Mouse (Mus musculus) lung, embryonic 14.5 days (tissue): Measurements from ENCODE around the gene Ptprg. TPM values are rescaled to one million over a fixed set of nuclear protein-coding genes. Genes with fewer than 3 reads are reported as not detected.

Experiments used
- ATAC-seq: fragments of 200-750 bp; cut with Nextera tagmentation; 2 replicates; pipeline ENCODE4 v1.8.0; 2017; ENCODE audit warnings: mild to moderate bottlenecking, moderate TSS enrichment, moderate library complexity; ENCODE audit not compliant: insufficient read depth
- DNase-seq: peaks from one replicate; pipeline ENCODE4 v3.0.0-alpha.2; 2015
- H3K27ac ChIP-seq: fragments of 300-500 bp; sonication (generic); 2 replicates; pipeline ENCODE4 v1.5.1; 2014; ENCODE audit warnings: low read depth, mild to moderate bottlenecking, moderate library complexity
- H3K27me3 ChIP-seq: fragments of 300-500 bp; sonication (generic); 2 replicates; pipeline ENCODE4 v1.6.1; 2014; ENCODE audit warnings: low read length, control low read depth; ENCODE audit not compliant: insufficient read depth
- H3K36me3 ChIP-seq: fragments of 300-500 bp; sonication (generic); 2 replicates; pipeline ENCODE4 v1.6.1; 2014; ENCODE audit warnings: control low read depth; ENCODE audit not compliant: insufficient read depth
- H3K4me1 ChIP-seq: fragments of 300-500 bp; sonication (generic); 2 replicates; pipeline ENCODE4 v1.6.1; 2014; ENCODE audit warnings: antibody characterized with exemption, control low read depth; ENCODE audit not compliant: insufficient read depth
- H3K4me2 ChIP-seq: fragments of 300-500 bp; sonication (generic); 2 replicates; pipeline ENCODE4 v1.6.1; 2014; ENCODE audit warnings: mild to moderate bottlenecking
- H3K4me3 ChIP-seq: fragments of 300-500 bp; sonication (generic); 2 replicates; pipeline ENCODE4 v1.5.1; 2014; ENCODE audit warnings: low read depth, low read length
- H3K9ac ChIP-seq: fragments of 300-500 bp; sonication (generic); 2 replicates; pipeline ENCODE4 v1.6.1; 2014
- H3K9me3 ChIP-seq: fragments of 300-500 bp; sonication (generic); 2 replicates; pipeline ENCODE4 v1.6.1; 2016; ENCODE audit warnings: low read depth, low read length, control low read depth
- CTCF ChIP-seq: IDR thresholded peaks from 2 replicates; pipeline ENCODE4 v1.5.1; 2016; ENCODE audit warnings: antibody characterized with exemption, low read depth
- WGBS: fragments of 180-500 bp; shearing (Covaris S2); extraction: QIAGEN DNeasy Blood & Tissue Kit; methylation state at CpG from one replicate; pipeline ENCODE4 v1.1.7; 2014; 5-methylcytosine and 5-hydroxymethylcytosine counted together
- polyA plus RNA-seq: library from polyadenylated mRNA; unstranded; fragments of >200 nt; fragmentation: Nextera tagmentation; extraction: Ambion mirVana; gene quantifications from 2 replicates; pipeline ENCODE4 v1.2.1, GENCODE M21; 2014

Gene Ptprg
- polyA plus RNA-seq, 1 experiment from 2014 or later, result 43.2 TPM

DNA sequence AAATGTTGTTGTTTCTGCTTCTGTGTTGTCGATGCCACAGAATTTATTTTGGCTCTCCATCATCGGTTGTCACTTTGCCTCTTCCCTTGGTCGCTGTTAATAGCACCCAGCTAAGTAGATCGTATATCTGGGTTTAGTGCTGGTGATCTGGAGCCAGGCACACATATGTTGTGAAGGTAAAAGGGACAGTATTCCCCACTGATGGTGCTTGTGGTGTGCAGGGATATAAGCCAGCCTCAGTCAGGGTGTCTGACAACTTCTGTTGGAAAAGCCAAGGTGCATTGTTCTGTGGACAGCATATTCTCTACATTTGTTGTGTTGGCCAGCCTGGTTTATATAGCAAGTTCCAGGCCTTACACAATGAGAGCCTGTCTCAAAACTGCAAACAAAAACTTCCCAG is 428.4 kb downstream of the Ptprg start:
- Histone ChIP-seq H3K4me3 (no peak overlapping the region), H3K27ac (no peak overlapping the region), H3K9me3 (no peaks in the 10 kb centered on the region), H3K36me3 (no peaks in the 10 kb centered on the region), H3K4me1 (no peaks in the 10 kb centered on the region), H3K9ac (no peak overlapping the region), H3K27me3 (no peaks in the 10 kb centered on the region), H3K4me2 (no peak overlapping the region)
- ATAC-seq (no peak), DNase-seq (no peak)
- no peak for TF ChIP-seq CTCF
- 70% methylated on average over 4 of the region's 4 CpGs for WGBS

- no peak for DNase-seq
- ATAC-seq, result no peak
- Histone ChIP-seq H3K4me2 (no peak overlapping the region), H3K27ac (no peak overlapping the region), H3K4me3 (no peak overlapping the region), H3K36me3 (no peaks in the 10 kb centered on the region), H3K27me3 (no peaks in the 10 kb centered on the region), H3K4me1 (no peaks in the 10 kb centered on the region), H3K9me3 (no peaks in the 10 kb centered on the region), H3K9ac (no peak overlapping the region)
- TF ChIP-seq CTCF, result no peak
- 78% methylated on average over 9 of the region's 9 CpGs for WGBS
These were observed 429.7 kb downstream of the Ptprg start for GRCm38 (mm10) chr14:11983031-11983430.

GRCm38 (mm10) chr14:11984086-11984485 is 430.8 kb downstream of the Ptprg start:
- 30% methylated on average over 3 of the region's 3 CpGs for WGBS
- H3K4me3 ChIP-seq, result no peak overlapping the region
- H3K4me1 ChIP-seq, result no peaks in the 10 kb centered on the region
- H3K36me3 ChIP-seq, result no peaks in the 10 kb centered on the region
- no peak overlapping the region for H3K4me2 ChIP-seq
- H3K9me3 ChIP-seq, result no peaks in the 10 kb centered on the region
- no peak for ATAC-seq
- TF ChIP-seq CTCF, result no peak
- H3K27ac ChIP-seq, result no peak overlapping the region
- DNase-seq, result no peak
- no peaks in the 10 kb centered on the region for H3K27me3 ChIP-seq
- H3K9ac ChIP-seq, result no peak overlapping the region

DNA sequence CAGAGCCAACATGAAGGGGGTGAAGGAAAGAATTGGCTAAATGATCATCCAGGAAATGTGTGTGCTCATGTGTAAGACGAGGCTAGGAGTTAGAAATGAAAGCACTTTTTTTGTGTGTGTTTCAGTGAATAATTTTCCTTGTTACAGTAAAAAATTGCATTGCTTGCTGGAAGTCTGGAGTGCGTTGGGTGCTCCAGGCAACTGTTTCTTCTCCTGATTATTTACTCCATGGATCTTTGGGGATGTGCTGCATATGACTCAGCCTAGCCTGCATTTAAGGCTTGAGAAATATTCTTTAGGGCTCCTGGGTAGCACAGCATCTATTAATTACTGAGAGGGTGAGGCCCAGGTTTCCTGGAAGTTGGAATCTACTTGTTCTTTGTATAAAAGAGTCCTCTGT is 435.6 kb downstream of the Ptprg start:
- H3K36me3 ChIP-seq, result no peaks in the 10 kb centered on the region
- no peak overlapping the region for H3K4me2 ChIP-seq
- no peaks in the 10 kb centered on the region for H3K27me3 ChIP-seq
- H3K9ac ChIP-seq, result no peak overlapping the region
- ATAC-seq (no peak), DNase-seq (no peak)
- no peak overlapping the region for H3K4me3 ChIP-seq
- no peaks in the 10 kb centered on the region for H3K9me3 ChIP-seq
- TF ChIP-seq CTCF, result no peak
- 52% methylated on average over 2 of the region's 2 CpGs for WGBS
- H3K27ac ChIP-seq, result no peak overlapping the region
- no peaks in the 10 kb centered on the region for H3K4me1 ChIP-seq

GRCm38 (mm10) chr14:11991151-11991550 is 437.8 kb downstream of the Ptprg start:
- H3K4me3 ChIP-seq, result no peak overlapping the region
- no peak overlapping the region for H3K9ac ChIP-seq
- whole genome bisulfite sequencing, result 64% methylated on average over 2 of the region's 2 CpGs
- ATAC-seq (no peak), DNase-seq (no peak)
- H3K4me1 ChIP-seq, result no peaks in the 10 kb centered on the region
- no peak overlapping the region for H3K4me2 ChIP-seq
- no peak overlapping the region for H3K27ac ChIP-seq
- TF ChIP-seq CTCF, result no peak
- H3K36me3 ChIP-seq, result no peaks in the 10 kb centered on the region
- H3K9me3 ChIP-seq, result no peaks in the 10 kb centered on the region
- H3K27me3 ChIP-seq, result no peaks in the 10 kb centered on the region

DNA sequence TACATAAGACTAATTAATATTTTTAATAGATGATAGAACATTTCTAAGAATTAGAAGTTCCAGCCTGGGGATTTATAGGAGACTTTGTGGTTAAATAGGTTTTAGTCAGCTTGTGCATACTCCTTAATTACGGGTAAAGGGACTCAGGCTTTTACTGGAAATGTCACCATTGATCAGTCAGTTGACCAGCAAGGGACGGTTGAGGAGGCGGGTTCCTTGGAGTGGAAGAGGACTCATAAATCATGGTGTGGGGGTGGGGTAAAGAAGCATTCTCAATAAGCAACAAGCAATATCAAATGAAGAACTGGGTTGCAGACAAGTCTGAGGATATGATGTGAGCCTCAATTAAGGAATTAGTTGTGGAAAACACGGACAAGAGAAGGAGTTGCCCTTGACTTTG is 438.8 kb downstream of the Ptprg start:
- Histone ChIP-seq H3K4me3 (no peak overlapping the region), H3K4me1 (no peaks in the 10 kb centered on the region), H3K36me3 (no peaks in the 10 kb centered on the region), H3K9ac (no peak overlapping the region), H3K4me2 (no peak overlapping the region), H3K27me3 (no peaks in the 10 kb centered on the region), H3K9me3 (no peaks in the 10 kb centered on the region), H3K27ac (no peak overlapping the region)
- no peak for DNase-seq
- no peak for TF ChIP-seq CTCF
- ATAC-seq, result no peak
- WGBS, result 78% methylated on average over 4 of the region's 4 CpGs

- no peak overlapping the region for H3K27ac ChIP-seq
- H3K27me3 ChIP-seq, result no peaks in the 10 kb centered on the region
- H3K4me3 ChIP-seq, result no peak overlapping the region
- no peaks in the 10 kb centered on the region for H3K36me3 ChIP-seq
- 83% methylated on average over 6 of the region's 6 CpGs for WGBS
- H3K9me3 ChIP-seq, result no peaks in the 10 kb centered on the region
- H3K4me2 ChIP-seq, result no peak overlapping the region
- H3K4me1 ChIP-seq, result no peaks in the 10 kb centered on the region
- DNase-seq, result no peak
- H3K9ac ChIP-seq, result no peak overlapping the region
- ATAC-seq, result no peak
- TF ChIP-seq CTCF, result no peak
These were observed 439.2 kb downstream of the Ptprg start for GRCm38 (mm10) chr14:11992534-11992933.

DNA sequence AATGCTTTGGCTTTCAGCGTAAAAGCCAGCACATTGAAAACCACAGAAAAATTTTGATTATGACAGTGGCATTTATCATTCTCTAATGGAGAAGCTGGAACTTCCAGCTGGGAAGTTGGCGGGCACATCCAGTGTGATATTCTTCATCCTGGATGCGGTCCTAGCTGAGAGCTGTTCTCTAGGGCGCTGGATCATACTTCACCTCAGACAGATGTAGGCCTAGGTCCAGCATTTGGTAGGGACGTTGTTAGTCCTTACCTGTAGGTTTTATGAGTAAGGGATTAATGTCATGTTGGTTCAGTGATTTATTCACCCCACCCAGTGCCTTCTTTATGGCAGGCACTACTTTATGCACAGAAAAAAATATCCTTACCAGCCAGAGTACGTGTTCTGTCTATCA is 444.2 kb downstream of the Ptprg start:
- Histone ChIP-seq H3K9ac (no peak overlapping the region), H3K36me3 (no peaks in the 10 kb centered on the region), H3K4me3 (no peak overlapping the region), H3K9me3 (no peaks in the 10 kb centered on the region), H3K4me2 (no peak overlapping the region), H3K27me3 (no peaks in the 10 kb centered on the region), H3K27ac (no peak overlapping the region), H3K4me1 (no peaks in the 10 kb centered on the region)
- DNase-seq (peak; percentile 6), ATAC-seq (no peak)
- no peak for TF ChIP-seq CTCF
- WGBS, result 71% methylated on average over 6 of the region's 6 CpGs
